Mouse (Mus musculus) urinary bladder, postnatal 14 days (tissue): ENCODE results near the gene Fbxo21.
A peak's percentile ranks its signal among the peaks of the same experiment; 100 is the strongest.

ENCODE experiments used
- DNase-seq: peaks from one replicate; pipeline ENCODE4 v3.0.0; 2021; ENCODE audit warnings: low spot score

Gene Fbxo21

DNA sequence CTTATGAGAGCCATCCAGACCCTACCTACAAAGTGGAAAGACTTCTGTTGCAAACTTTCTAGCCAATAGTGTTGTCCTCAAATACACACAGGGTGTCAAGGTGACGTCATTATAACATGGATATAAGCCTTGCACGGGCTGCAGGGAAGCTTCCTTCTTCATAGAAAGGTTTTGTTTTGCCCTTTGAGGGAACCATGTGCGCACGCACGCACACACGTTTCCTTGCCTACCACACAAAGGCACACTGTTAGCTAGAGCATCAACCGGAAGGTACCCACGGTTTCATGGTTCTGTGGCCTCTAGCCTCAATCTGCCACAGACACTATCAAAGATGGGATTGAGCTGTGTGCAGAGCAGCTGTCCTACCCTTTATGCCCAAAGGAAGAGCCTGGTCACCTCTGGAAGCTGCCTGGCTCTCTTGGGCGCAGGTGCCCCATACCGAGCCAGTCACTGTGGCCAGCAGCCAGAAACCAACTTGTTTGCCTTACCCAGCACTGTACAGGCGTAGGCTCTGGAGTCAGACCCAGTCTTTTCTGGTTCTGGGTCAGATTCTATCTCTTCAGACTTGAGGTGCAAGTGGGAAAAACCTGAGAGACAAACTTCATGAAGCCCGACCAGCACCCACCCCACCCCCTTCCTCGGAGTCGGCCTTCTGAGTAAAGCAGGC, 70.7 kb downstream of the Fbxo21 start:
- no peak for DNase-seq

DNA sequence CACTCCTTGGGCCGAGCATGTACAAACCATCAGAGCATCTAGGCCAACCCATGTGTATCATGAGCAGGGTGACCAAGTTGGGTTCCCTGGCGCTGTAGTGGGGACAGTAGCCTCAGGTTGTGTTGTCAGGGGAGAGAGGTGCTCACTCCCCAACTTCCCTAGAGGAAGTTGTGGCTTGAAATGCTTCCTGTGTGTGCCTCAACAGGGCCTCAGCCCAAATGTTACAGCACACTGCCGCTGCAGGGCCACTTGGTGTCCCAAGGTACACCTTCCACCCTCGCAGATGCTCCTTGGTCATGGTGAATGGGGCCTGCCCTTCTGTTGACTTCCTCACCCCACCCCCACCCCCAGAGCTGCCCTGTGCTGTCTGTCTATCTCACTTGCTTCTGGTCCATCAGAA, 71.9 kb downstream of the Fbxo21 start:
- no peak for DNase-seq

DNA sequence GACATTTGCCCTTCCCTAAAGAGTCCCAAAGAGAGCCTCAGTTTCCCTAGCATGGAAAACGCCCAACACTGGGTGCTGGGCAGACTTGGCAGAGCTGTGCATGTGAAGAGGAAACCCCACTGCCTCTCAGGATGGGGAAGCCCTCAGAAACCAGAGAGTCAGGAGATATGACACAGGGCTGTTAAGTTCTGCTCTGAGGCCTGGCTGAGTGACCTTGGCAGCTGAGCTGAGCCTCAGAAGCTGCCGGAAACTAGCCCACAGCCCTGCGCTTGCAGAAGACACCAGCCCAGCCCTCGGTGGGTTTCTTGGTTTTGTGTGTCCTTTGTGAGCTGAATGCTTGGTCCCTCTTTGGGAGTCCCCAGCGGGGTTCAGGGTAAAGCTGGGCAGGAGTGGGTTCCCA, 72.4 kb downstream of the Fbxo21 start:
- no peak for DNase-seq

DNA sequence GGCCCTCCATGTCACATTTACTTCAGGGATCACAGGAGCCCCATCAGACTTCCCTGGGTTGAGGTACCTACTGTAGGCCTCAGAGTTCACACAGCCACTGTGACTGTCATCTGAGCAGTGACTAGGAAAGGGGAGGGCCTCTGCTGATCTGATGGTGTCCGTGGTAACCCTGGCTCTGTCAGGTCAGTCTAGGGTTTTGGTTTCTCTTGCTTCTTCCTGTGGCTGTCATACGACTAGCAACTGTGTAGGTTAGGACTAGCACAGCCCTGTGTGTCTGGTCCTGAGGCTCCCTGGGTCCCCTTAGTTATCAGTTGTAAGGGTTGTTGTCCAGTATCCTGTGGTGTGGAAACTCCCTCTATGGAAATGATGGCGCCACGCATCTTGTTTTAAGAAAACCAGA, 74.2 kb downstream of the Fbxo21 start:
- no peak for DNase-seq

DNA sequence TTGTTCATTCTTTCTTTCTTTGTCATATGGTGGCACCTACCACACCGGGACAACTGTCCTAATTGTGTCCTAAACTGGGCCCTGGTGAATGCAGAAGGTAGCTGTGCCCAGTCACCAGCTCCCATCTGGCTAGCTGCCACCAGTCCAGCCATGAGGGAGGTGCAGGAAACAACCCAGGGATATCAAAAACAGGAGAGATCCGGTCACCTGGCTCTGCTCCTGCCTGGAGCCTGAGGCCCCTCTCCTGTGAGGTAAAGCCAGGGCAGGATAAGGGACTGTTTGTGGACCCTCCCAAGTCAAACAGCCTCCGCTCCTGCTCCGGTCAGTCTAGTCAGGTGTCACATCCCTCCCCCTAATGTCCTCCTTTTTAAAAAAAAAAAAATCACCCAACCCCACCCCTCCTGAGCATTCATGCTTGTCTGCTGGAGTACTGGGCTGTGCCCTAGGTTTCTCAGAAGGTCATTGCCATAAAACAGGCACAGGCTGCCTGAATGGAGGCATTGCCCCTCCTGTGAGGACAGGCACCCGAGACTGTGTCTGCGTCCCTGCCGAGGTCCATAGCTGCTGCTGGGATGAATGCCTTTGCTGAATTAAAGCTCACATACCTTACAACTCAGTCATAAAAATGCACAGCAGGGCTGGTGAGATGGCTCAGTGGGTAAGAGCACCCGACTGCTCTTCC, 75.6 kb downstream of the Fbxo21 start:
- DNase-seq: peak; percentile 33

DNA sequence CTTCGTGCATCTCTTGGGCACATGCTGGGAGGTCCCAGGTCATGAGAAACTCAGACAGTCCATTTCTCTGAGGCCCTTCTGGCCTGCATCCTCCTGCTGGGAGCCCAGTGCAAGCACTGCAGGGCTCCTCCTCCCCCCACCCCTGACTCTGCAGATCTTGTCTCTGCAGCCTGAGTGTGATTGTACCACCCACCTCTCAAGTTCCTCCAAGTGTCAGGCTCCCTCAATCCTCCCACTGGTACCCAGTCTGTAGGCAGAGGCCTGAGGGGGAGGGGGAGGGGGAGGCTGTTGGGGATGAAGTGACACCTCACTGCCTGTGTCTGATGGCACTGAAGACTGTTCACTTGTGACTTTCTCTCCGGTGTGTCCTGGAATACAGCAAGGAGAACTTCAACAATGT, 76.7 kb downstream of the Fbxo21 start:
- no peak for DNase-seq

DNA sequence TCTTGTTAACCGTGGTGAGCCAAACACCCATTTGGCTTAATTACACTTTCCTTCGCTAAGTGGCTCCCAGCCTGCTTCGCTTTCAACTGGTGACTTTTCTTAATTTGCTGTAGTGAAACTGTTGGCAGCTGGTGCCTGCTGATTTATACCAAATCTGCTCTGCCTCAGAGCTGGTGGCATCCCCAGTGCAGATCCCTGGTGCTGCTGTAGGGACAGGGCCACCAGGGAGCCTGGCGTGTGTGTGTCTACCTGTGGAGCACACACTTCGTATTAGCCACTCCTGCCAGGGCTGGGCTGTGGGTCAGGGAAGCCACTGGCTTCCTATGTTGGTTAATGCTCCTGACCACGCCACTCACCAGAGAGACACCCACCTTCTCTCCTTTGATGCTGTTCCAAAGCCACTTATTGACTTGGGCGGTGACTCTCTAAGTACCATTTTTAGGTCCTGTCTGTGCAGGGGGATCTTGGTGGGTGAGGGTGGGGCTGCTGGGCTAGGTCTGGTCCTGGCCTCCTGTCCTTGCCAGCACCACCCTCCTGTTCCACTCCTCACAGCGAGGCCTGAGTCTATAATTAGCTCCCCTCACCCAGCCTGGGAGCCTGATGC, 81.1 kb downstream of the Fbxo21 start:
- DNase-seq: no peak

DNA sequence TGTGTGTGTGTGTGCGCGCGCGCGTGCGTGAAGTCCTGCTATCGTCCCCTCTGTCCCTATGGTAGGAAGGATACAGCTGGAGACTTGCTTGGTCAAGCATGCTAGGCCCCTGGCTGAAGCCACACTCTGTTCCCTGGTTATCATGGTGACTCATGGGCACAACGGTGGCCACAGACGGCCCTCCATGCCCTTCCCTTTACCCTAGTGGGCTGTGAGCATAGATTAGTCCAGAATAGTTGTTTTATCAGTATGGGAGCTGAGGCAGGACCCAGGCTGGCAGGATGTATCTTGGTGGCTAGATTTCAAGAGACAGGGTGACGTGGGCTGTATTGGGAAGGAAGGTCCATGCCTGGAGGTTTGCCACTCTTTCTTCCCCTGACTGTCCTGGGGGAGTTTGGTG, 82.3 kb downstream of the Fbxo21 start:
- DNase-seq: no peak

DNA sequence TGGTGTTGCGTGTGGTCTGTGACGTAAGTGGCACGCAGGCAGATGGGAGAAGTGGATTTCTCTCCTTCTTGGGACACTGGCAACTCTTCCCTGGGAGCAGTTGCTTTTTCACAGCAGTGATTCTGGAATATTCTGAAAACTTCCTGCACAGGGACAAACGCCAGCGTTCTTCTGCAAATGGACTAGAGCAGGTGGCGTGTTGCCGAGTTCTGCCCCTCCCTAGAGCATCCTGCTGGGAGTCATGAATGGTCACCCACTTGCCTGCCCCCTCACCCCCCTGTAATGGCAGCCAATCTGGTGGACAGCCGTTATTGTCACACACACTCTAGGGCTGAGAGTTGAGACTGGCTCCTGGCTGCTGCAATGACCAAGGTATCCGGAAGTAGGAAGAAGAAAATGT, 83.1 kb downstream of the Fbxo21 start:
- DNase-seq: no peak
